Mouse (Mus musculus) kidney, embryonic 14.5 days (tissue): ENCODE measurements at regions not wholly inside any gene's neighbourhood (a gene's known extent, or its start where the extent isn't known, plus 50 kb on each side); places are given as distances from the start of the nearest gene placed in this dataset.

Experiments
- ATAC-seq: fragments of 200-750 bp; cut with Nextera tagmentation; 2 replicates; pipeline ENCODE4 v1.8.0; 2017; ENCODE audit warnings: moderate number of reproducible peaks, mild to moderate bottlenecking, moderate TSS enrichment, moderate library complexity; ENCODE audit not compliant: low FRiP score, low TSS enrichment
- H3K27ac ChIP-seq: fragments of 300-500 bp; sonication (generic); 2 replicates; pipeline ENCODE4 v1.5.1; 2014; ENCODE audit warnings: low read depth, mild to moderate bottlenecking, low read length, moderate library complexity, mixed read lengths
- H3K27me3 ChIP-seq: fragments of 300-500 bp; sonication (generic); 2 replicates; pipeline ENCODE4 v1.6.1; 2014; ENCODE audit warnings: mild to moderate bottlenecking, low read length; ENCODE audit not compliant: control insufficient read depth, insufficient read depth
- H3K36me3 ChIP-seq: fragments of 300-500 bp; sonication (generic); 2 replicates; pipeline ENCODE4 v1.6.1; 2014; ENCODE audit warnings: low read length, mixed read lengths; ENCODE audit not compliant: control insufficient read depth, insufficient read depth
- H3K4me1 ChIP-seq: fragments of 300-500 bp; sonication (generic); 2 replicates; pipeline ENCODE4 v1.6.1; 2014; ENCODE audit warnings: low read length, mixed read lengths; ENCODE audit not compliant: control insufficient read depth, insufficient read depth
- H3K4me2 ChIP-seq: fragments of 300-500 bp; sonication (generic); replicated peaks from 2 replicates; pipeline ENCODE4 v1.6.1; 2014; ENCODE audit warnings: low read depth, mild to moderate bottlenecking, low read length
- H3K4me3 ChIP-seq: fragments of 300-500 bp; sonication (generic); 2 replicates; pipeline ENCODE4 v1.5.1; 2014; ENCODE audit warnings: mild to moderate bottlenecking, low read length
- H3K9ac ChIP-seq: fragments of 300-500 bp; sonication (generic); 2 replicates; pipeline ENCODE4 v1.6.1; 2014; ENCODE audit warnings: low read depth, mild to moderate bottlenecking, low read length, moderate library complexity
- H3K9me3 ChIP-seq: fragments of 300-500 bp; sonication (generic); 2 replicates; pipeline ENCODE4 v1.6.1; 2016; ENCODE audit warnings: low read length; ENCODE audit not compliant: control insufficient read depth
- WGBS: fragments of 180-500 bp; shearing (Covaris S2); extraction: QIAGEN DNeasy Blood & Tissue Kit; methylation state at CpG from one replicate; pipeline ENCODE4 v1.1.7; 2014; 5-methylcytosine and 5-hydroxymethylcytosine counted together

DNA sequence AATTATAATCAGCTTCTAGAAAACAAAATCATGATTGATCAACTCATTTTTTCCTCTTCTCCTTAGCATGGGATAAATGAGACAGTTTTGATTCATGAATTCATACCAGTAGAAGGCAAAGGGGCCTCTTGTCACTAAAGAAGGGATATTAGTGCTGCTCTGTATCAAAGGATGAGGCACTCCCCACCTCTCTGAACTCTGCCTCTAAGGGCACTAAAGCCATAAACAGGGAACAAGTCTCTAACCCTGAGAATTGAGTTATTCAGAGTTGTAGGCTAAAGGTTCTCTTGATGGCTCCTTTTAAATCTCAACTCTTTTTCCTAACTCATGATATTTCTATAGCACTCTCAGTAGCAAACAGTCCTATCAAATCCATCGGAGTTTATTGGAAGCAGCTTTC is 442.8 kb downstream of the Dync2h1 start:
- WGBS = 91% methylated on average over 1 of the region's 1 CpGs
- Histone ChIP-seq H3K9ac (no peak overlapping the region), H3K4me2 (no peak overlapping the region), H3K4me3 (no peak overlapping the region), H3K9me3 (no peaks in the 10 kb centered on the region), H3K36me3 (no peaks in the 10 kb centered on the region), H3K27me3 (no peaks in the 10 kb centered on the region), H3K27ac (no peak overlapping the region), H3K4me1 (no peaks in the 10 kb centered on the region)
- ATAC-seq = no peak

DNA sequence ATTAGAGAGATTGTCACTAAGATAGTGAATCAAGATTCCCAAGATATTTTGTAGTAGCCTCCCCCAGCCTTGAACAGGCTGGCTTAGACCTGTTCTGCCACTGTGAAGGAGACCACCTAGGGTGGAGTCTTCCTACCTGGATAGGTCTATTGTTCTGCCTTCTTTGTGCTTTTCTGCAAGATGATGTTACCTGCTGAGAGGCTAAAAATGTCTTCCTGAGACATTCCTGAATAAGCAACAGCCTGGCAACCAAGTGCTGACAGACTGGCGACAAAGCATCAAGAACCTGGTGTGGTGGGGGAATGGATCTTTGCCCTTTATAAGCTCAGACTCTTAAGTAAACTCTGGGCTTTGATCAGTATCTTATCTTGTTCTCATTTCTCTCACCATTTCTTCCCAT is 447.8 kb downstream of the Dync2h1 start:
- Histone ChIP-seq H3K4me3 (no peak overlapping the region), H3K9ac (no peak overlapping the region), H3K27me3 (no peaks in the 10 kb centered on the region), H3K27ac (no peak overlapping the region), H3K9me3 (no peaks in the 10 kb centered on the region), H3K4me2 (no peak overlapping the region), H3K36me3 (no peaks in the 10 kb centered on the region), H3K4me1 (no peaks in the 10 kb centered on the region)
- WGBS = 88% methylated on average over 1 of the region's 1 CpGs
- no peak for ATAC-seq

DNA sequence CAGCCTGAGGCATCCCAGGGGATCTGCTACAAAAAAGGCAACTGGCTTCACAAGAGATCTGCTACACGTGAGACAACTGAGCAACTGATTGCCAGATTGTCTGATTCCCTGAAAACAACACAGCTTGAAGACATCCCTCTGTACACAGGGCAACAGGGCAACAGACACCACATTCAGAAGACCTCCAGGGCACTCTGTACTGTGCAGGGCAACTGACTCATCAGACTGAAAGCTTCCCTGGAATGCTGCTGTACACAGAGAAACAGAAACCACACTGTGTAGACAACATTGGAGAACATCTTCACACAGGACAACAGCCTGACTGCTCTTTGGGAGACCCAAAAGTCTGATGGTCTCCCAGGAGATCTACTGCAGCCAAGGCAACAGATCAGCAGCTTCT is 456.8 kb upstream of the Ddi1 start:
- 52% methylated on average over 1 of the region's 1 CpGs for WGBS
- no peaks in the 10 kb centered on the region for H3K4me1 ChIP-seq
- H3K36me3 ChIP-seq = no peaks in the 10 kb centered on the region
- no peak for ATAC-seq
- no peak overlapping the region for H3K27ac ChIP-seq
- H3K4me2 ChIP-seq = no peak overlapping the region
- H3K27me3 ChIP-seq = no peaks in the 10 kb centered on the region
- no peak overlapping the region for H3K4me3 ChIP-seq
- no peak overlapping the region for H3K9ac ChIP-seq
- H3K9me3 ChIP-seq = no peaks in the 10 kb centered on the region

DNA sequence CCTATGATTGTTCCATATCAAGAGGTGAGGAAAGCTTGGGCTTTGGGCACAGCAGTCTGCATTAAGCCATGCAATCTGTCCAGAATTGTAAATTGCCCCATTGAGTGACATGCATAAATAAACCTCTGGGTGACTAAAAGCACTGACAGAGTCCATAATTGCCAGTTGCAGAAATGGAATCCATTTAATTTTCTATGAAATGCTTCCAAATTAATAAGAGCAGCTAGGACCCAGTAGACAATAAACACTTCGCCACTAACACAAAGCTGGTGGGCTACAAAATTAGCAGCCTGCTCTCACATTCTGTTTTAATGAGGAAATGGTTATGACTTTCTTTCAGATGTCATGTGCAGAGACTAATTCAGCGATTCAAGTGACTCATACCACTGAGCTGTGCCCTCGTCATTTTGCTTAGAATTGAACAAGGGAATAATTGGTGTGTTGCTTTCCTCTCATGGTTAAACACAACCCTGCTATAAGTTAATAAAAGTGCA is 407.6 kb upstream of the Ddi1 start:
- Histone ChIP-seq H3K36me3 (no peaks in the 10 kb centered on the region), H3K9ac (no peak overlapping the region), H3K4me1 (no peaks in the 10 kb centered on the region), H3K27me3 (no peaks in the 10 kb centered on the region), H3K4me3 (no peak overlapping the region), H3K4me2 (no peak overlapping the region), H3K27ac (no peak overlapping the region), H3K9me3 (no peaks in the 10 kb centered on the region)
- no peak for ATAC-seq
- 80% methylated on average over 3 of the region's 3 CpGs for WGBS

GRCm38 (mm10) chr9:6668001-6668969 is 398.6 kb upstream of the Ddi1 start:
- peak; percentile 87; the same call in 1 of the 2 replicates for ATAC-seq
- WGBS = 40% methylated on average over 14 of the region's 14 CpGs
- Histone ChIP-seq H3K27me3 (no peaks in the 10 kb centered on the region), H3K4me2 (no peak overlapping the region), H3K9me3 (no peaks in the 10 kb centered on the region), H3K4me3 (no peak overlapping the region), H3K27ac (no peak overlapping the region), H3K36me3 (no peaks in the 10 kb centered on the region), H3K4me1 (no peaks in the 10 kb centered on the region), H3K9ac (no peak overlapping the region)

DNA sequence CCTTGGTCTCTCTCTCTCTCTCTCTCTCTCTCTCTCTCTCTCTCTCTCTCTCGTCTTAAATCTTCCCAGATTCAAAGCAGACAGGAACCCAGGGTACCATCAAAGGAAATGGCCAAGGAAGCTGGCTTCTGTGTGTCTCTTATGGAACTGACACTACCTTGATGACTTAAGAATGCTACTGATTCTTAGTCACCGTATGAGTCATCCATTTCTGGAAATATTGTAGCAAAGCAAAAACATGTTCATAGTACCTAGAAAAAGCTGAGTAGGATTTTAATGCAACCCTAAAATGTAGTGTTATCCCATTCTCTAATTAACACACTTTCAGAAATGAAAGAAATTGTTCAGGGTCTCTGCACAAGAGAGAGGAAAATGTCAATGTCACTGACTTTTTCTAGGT is 396.0 kb upstream of the Ddi1 start:
- Histone ChIP-seq H3K27ac (no peak overlapping the region), H3K36me3 (no peaks in the 10 kb centered on the region), H3K27me3 (no peaks in the 10 kb centered on the region), H3K4me1 (no peaks in the 10 kb centered on the region), H3K9ac (no peak overlapping the region), H3K4me3 (no peak overlapping the region), H3K9me3 (no peaks in the 10 kb centered on the region), H3K4me2 (no peak overlapping the region)
- 70% methylated on average over 2 of the region's 2 CpGs for WGBS
- no peak for ATAC-seq

DNA sequence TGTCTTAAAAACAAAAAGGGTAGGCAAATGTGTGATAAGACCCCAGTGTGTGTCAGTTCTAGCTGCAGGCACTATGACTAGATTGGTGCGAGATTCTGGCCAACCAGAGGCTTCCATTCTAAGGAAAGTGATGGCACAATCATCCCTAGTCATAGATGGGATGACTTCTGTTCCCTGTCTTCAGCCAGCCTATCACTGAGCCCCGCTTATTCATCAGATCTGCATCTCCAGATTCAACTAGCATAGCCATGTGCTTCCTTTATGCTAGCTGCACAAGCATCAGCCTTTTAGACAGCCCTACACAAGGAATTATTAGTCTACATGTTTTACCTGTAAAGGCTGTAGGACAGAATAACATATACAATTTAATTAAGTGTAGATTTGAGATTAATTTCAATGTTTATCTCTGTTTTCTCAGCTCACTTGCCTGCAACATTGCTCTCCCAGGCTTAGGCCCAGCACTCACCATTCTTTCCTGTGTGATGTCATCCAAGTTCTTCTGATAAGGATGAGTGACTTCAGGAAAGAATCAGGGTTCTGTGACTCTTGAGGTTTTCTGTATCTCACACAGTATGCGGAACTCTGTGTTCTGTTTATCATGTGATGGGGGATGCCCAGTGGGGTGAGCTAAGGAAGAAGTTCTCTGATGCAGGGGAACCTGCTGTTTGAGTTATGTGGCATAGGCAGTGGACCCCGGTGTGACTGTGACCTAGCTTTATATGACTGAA is 382.8 kb upstream of the Ddi1 start:
- Histone ChIP-seq H3K36me3 (no peaks in the 10 kb centered on the region), H3K27me3 (no peaks in the 10 kb centered on the region), H3K9ac (no peak overlapping the region), H3K4me3 (no peak overlapping the region), H3K4me2 (no peak overlapping the region), H3K27ac (no peak overlapping the region), H3K9me3 (no peaks in the 10 kb centered on the region), H3K4me1 (no peaks in the 10 kb centered on the region)
- ATAC-seq = no peak
- WGBS = 87% methylated on average over 4 of the region's 4 CpGs

DNA sequence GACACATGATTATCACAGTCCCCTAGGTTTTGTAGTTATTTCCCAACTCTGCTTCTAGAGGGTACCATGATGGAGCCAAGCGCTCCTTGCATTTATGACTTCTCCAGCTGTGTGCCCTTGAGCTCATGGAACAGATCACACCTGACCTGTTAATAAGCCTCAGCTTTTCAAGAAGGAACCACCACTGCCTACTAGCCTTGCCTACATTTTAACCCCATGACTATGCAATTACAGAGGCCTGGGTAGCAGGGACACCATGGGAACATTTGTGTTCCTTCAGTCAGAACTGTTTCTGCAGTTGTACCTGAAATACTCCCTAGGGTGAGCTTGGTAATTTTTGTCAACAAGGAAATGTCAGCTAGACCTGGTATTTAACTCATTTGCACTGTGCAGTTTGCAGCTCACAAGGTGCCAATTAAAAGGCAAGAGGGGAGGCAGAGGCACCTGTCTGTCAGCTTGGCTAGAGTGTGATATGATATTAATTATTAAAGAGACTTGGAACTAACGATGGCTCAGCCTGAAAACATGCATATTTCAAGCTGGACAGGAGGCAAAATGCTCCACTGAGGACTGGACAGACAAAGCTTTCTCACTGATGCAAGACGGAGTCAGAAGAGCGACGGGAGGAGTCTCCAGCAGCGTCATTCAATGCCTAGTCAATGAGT is 382.1 kb upstream of the Ddi1 start:
- no peak for ATAC-seq
- H3K4me1 ChIP-seq = no peaks in the 10 kb centered on the region
- no peaks in the 10 kb centered on the region for H3K9me3 ChIP-seq
- H3K27me3 ChIP-seq = no peaks in the 10 kb centered on the region
- H3K4me3 ChIP-seq = no peak overlapping the region
- no peak overlapping the region for H3K9ac ChIP-seq
- WGBS = 79% methylated on average over 6 of the region's 6 CpGs
- H3K27ac ChIP-seq = no peak overlapping the region
- no peaks in the 10 kb centered on the region for H3K36me3 ChIP-seq
- no peak overlapping the region for H3K4me2 ChIP-seq
